Mouse (Mus musculus) small intestine, adult 2 months (tissue): ENCODE data around the gene Pdcd6ip.

ENCODE experiments used
- CTCF ChIP-seq: fragments of 200-500 bp; IDR thresholded peaks from 2 replicates; pipeline ENCODE4 v1.5.1; 2012; ENCODE audit warnings: low read depth, mild to moderate bottlenecking, control low read depth, inconsistent platforms, low read length, moderate library complexity, mixed read lengths; ENCODE audit not compliant: insufficient replicate concordance, insufficient read length; ENCODE audit errors: extremely low read depth
- POLR2A ChIP-seq: fragments of 200-500 bp; IDR thresholded peaks from 2 replicates; pipeline ENCODE4 v1.6.1; 2012; ENCODE audit warnings: low read depth, mild to moderate bottlenecking, control low read depth, inconsistent platforms, low read length, moderate library complexity

- TF ChIP-seq POLR2A, result no peak
- no peak for TF ChIP-seq CTCF
These were observed 30.9 kb upstream of the Pdcd6ip start for GRCm38 (mm10) chr9:113738941-113739340.
